Mouse (Mus musculus) adrenal gland, postnatal 25 days (tissue): ENCODE measurements around the gene Pdlim1. TPM values are rescaled to one million over a fixed set of nuclear protein-coding genes. Genes with fewer than 3 reads are reported as not detected.

Experiments
- DNase-seq: peaks from one replicate; pipeline ENCODE4 v3.0.0; 2021; ENCODE audit warnings: mixed read lengths
- long read RNA-seq: library from polyadenylated mRNA; stranded (forward); transcript quantifications from one replicate; pipeline ENCODE4 v2.0.0, GENCODE M21; 2021
- total RNA-seq: library from RNA; stranded (reverse); gene quantifications from 2 replicates; pipeline ENCODE4 v1.2.3, GENCODE M21; 2021

Pdlim1 gene
- total RNA-seq, result 19.3 and 22.0 TPM in 2 replicates
- long read RNA-seq, transcript Pdlim1-201 (7 exons, 2,571 nt), result major isoform, 30 of 32 reads
- long read RNA-seq, partial matches to known transcripts, result 1 of 32 reads
- long read RNA-seq, other reads (novel, unspliced or antisense), result 1 of 32 reads

DNA sequence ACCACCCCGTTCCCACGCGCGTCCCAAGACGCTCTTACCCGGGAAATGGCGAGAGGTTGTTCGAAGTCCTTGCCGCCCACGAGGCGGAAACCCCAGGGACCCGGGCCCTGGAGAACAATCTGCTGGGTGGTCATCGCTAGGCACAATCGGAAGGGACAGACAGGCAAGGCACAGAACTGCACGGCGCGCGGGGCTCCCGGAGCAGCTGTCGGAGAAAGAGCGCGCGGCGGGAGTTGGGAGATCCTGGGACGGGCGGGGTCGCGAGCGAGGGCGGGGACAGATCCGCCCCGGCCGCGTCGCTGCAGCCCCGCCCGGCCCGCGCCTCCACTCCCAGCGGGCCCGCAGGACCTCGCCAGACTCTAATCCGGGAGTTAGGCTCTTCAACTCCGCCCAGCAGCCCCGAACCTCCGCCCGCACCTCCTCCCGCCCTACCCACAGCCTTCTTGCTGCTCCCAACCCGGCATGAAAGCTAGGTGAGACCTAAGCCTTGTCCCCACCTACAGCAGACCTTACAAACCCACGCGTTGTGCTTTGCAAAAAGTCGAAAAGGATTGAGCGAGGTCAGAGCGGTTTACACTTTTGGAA is at the start of gene Pdlim1:
Gene Pdlim1, minus strand, starts transcription at position 535 of the 585 bp plus-strand sequence.
- DNase-seq, result peak; percentile 79

DNA sequence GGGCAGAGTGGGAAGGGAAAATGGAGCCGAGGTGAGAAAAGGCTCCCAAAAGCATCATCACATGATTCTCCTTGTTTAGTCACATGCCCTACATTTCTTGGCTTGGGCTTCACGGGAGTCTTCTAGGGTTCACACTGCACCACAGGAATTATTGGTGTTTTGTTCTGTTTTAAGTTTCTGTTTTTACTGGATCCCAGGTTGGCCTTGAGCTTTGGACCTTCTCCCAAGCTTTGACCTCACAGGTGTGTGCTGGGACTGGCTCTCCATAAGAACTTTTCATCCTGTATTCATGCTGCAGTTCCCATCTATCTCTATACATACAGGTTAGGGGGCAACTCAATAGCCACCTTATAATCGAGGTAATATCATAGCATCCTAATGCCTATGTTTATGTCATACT is 47.6 kb upstream of the Pdlim1 start:
- no peak for DNase-seq

DNA sequence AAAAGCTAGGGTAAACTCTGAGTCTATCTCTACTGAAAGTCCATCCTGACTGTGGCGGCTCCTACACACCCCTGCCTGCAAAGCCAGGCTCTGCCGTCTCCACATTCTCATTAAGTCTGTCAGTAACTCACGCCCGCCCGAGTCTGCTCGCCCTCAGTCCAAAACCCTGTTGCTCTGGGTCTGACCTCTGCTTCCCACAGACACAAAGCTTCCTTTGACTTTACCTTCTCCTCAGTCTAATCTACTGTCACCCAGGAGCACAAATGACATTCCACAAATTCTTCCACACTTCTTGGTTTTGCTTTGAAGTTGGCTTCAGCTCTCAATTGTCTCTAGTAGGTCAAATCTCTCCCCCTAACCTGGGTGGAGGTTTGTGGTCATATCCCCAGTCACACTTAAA is 46.9 kb upstream of the Pdlim1 start:
- no peak for DNase-seq

DNA sequence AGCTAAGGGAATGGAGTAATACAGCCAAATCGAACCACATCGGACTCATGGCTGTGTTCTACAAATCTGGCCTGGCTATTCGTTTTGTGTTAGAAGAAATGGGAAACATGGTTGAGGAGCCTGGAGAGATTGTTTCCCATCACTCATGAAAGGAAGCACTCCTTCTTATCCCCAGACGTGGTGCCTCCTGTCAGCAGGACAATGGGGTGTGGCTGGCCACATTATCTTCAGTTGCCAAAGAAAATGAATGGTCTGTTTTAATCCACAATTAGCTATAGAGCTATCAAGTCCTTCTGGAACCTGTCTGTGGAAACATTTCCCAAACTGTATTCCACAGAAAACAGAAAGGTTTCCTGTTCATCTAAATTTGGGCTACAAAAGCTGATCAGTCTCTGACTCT is 45.4 kb upstream of the Pdlim1 start:
- no peak for DNase-seq

DNA sequence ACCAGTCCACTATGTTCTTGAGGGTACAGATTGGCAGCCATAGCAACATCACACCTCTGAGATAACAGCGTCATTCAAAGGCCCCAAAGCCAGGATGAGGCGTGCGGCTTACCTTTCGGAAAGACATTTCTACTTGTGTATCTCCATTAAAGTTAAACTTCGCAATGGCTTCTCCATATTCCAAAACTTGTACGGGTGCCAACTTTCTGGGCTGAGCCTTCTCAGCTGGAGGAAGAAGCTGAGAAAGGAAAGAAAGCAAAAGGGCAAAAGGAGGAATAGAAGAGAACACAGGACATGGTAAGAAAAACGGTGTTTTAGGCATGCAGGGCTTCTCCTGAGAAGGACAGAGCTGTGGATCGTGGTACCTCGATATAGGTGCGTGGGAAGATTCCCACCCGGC is 42.6 kb upstream of the Pdlim1 start:
- no peak for DNase-seq

DNA sequence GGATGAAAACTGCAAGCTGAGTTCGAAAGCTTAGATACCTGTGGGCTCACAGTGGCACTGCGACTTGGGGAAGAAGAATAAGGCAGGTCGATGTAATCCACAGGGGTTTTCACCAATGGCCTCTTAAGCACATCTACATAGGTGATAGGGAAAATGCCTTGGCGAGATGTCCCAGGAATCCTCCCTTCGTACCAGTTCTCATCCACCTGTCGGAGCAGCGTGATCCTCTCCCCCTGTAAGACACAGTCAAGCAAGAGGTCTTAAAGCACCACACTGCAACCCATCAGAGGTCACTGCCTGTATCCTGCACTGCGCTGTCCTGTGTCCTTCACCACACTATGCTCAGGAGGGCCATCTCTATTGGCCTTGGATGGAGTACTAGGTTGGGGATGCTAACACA is 40.0 kb upstream of the Pdlim1 start:
- DNase-seq, result no peak

DNA sequence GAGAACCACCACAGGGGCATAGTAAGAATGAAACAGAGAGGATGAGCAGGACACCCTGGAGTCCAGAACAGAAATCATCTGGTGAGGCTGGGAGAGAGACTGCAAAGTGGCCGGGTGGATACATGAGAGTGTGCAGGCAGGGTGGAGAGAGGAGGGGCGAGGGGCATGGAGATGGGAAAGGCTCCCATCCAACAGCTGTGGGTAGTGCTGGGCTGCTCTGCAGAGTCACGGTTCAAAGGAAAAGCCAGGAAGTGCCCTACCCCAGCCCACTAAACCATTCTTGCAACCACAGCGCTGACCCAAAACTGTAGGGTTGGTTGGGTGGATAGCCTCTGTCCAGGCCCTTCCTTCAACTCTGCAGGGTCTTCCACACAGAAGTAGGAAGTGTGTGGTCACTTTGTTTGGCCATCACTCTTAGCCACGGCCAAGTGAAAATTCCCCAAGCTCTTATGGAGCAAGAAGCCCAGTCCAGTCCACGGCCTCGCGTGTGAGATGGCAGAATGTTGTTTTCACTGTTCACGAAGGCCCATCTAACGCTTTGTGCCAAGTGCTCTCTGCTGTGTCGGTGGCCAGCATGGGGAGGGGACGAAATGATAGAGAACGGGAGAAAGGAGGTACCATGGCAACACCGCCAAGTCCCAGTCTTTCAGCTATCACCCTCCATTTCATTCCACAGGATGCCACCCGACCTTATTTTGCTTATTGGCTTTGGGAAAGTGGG is 38.9 kb upstream of the Pdlim1 start:
- DNase-seq, result no peak

DNA sequence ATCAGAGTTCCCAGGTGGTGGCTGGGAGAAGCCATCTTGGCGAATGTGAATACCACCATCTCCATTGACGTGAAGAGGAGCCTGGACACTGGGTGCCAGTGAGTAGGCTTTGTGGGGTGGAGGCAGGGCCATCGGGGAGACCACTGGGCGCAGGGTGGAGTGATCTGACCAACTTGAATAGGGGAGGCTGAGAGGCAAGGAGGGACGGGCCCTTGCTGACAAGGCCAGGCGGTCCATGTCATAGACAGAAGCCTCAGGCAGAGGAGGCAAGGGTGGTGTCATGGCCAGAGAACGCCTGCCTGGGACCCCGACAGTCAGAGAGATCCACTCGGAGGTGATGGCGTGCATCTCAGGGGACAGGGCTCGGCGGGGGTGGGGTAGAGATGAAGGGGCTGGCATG is 38.3 kb upstream of the Pdlim1 start:
- DNase-seq, result no peak

DNA sequence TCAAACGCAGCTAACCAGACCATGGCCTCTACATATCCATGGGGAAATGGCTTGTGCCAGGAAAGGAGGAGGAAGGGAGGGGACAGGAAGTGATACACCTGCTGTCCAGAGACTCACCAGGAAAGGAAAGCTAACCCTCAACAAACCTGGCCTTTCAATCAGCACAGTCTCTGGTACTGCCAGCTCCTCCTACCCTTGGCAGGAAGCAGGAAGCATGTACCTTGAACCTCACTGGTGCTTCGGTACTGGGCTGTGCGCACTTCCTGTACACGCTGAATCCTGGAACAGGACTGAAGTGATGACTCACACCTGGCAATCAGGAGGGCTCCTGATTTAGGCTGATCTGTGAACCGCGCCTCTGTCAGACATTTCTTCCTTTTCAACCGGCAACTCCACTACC is 35.9 kb upstream of the Pdlim1 start:
- no peak for DNase-seq

DNA sequence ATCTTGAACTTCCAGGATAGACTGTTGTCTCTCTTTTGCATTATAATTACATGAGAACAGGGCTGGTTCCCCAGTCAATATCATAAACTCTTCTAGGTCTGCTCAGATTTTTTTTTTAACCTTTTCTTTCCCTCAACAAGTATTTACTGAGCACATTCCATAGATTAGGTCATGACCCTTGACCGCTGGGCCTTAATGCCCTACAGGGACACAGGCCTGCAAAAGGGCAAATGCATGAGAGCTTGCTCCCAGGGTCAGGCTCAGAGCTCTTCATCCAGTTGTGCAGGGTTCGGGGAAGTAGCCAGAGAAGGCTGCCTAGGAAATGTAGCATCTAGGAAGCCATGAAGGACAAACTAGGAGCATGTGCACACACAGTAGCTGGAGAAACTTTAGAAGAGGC is 35.0 kb upstream of the Pdlim1 start:
- DNase-seq, result no peak

DNA sequence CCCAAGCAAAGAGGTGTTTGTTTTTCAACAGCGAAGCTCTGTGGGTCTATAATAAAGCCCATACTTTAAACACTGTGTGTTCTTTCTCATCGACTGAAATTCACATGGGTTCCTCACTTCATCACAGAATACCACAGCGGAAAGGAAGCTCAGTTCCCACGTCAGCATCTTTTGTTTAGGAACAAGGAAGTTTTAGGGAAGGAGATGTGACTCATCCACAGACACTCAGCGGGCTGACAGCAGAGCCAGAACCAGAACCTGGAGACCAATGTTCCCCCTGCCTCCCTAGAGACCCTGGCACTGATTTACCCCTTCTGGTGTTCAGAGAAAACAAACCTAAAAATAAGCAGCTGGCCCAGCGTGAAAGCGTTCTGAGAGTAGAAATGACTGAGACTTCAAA is 33.8 kb upstream of the Pdlim1 start:
- no peak for DNase-seq

DNA sequence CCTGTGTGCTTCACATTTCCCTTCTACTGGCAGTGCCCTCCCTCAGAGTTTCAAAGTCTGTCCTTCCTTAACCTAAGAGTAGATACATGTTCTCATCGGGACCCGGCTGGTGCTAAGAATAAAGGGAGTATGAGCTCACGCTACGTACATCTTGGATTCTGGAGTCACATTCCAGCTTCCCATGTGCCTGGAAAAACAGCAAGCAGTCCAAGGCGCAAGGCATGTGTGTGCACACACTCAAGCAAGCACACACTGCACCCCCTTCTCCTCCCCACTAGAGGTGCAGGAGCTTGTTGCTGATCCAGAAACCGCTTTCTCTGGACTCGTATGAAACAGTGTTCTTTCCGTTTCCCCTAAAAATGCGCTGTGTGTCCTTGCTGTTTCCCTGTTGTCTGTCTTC is 31.3 kb upstream of the Pdlim1 start:
- DNase-seq, result no peak

DNA sequence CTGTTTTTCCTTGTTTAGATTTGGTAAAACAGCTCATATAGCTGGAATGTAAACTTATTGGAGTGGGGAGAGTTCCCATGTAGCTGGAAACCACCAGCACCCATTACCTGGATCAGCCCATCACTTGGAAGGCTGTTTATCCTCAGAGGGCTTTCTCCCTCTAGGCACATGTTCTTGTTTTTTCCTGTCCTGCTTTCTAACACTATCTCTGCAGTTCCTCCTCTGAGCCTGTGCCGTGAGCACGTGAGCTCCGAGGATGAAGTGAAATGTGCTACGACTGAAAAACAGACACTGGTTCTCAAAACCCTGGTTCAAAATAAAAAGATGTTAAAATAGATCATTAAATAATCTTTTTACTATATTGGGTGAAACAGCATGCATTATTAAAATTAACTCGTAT is 30.8 kb upstream of the Pdlim1 start:
- DNase-seq, result no peak

DNA sequence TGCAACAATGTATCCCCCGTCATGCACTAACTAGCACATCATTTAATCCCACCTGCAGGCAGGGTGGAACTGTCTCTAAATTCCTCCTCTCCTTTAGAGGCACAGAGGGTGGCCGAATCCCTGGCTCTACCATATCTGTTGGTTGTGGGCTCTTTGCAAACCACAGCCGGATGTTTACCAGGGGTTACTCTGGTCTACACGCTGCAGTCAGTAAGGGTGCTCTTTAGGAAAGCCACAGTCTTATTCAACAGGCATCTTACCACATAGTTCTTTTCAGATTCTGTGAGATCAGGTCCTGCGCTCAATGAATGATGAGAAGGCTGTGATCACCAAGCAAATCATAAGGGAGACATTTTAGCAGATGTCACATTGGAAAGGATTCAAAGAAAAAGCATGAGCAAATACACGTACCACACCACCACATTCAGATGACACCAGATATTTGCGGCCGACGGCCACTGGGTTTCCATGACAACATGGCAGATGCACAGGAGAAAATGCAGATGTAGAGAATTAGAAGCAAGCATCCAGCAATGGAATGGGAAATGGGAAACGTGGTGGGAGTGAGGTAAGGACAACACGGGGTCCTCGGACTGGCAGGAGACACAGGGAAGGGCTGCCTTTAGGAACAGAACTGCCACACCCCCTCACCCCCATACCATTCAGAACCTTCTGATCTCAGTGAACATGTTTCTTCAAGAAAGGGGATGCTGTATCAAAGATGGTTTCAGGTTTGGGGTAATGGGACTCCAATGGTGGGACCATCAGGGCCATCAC is 28.5 kb upstream of the Pdlim1 start:
- no peak for DNase-seq

DNA sequence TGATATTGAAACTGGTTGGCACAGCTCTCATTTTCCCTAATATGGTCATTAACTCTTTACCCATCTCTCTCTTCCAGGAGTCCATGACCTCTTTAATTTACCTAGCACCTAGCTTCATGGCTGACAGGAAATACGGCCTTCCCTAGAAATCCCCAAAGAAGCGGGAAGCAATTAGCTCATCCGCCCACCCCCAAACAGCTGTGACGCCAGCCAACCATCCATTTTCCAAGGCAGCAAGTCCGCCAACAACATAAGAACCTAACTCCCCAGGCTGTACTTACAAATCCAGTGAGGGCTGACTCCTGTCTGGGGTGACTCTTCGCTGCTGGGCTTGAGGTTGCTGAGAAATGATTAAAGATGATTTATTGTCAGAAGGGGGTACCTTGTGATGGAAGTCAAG is 27.5 kb upstream of the Pdlim1 start:
- no peak for DNase-seq

DNA sequence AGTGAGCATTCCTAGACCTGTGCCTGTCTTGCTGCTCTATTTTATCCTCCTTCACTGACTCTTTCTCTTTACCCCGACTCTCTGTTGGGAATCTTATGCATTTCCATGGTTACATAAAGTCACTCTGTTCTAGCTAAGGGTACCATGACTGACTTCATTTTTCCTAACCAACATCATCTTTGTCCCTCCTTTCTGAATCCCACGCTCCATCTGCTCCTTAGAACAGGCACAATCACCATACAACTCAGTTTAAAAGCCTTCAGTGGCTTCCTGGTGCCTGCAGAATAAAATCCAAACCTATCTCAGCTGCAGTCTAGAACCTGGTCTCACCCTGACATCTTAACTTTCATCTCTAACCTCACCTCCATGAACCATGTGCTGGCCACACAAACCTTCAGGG is 26.9 kb upstream of the Pdlim1 start:
- DNase-seq, result no peak

DNA sequence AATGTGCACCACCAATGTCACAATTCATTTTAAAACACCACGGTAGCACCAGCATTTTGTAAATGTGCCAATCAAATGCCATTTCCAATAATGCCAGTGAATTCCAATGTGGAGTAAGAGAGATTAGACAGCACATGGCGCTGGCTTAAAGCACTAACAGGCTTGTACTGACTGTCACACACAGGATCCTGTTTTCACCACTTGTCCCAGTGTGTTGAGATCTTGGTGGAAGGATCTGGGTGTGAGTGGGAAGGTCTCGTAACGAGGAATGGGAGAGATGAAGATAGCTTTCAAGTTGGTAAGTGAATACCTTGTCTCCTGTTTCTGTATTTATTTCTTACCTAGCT is 26.1 kb upstream of the Pdlim1 start:
- no peak for DNase-seq

DNA sequence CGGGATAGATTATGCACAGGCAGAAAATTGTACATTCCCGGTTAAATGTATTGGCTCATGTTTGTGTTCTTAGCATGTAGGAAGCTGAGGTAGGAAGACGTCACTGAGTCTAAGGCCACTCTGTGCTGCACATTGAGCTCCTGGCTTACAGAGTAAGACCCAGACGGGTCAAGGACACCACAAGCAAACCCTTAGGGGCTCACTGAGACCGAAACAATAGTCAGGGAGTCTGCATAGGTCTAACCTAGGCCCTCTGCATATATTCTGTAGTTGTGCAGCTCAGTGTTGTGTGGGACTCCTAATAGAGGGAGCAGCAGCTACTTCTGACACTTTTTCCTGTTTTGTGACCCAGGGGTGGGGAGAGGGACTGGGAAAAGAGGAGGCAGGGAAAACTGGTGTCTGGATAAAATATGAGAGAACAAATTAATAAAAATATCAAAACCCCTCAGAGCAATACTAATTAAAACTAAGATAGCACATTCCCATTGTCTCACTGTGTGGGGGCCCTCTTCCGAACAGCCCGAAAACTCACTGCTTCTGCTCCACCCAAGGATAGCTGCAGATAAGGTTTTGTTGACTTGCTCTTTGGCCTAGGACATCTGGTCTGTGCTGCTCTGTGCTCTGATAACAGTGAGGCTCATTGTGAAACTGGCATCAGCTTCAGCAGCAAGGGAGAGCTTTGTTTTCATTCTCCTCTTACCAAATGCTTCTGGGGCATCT is 25.6 kb upstream of the Pdlim1 start:
- no peak for DNase-seq

DNA sequence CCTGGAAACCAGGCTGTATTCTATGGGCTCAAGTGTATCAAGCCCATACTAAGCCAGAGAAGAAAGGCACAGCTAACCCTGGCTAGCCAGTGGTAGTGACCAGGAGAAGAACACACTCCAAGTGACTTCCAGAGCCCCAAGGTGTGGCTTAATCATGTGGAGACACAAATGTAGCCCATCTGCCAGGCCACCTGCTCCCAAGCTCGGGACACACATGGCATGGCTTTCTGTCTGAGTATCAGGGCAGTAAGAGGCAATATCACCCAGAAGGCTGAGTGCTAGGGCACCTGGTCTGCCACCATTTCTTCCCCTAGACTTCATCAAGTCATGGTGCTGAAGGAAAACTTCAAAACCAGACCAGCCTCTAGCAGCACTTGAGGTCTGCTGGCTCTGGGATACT is 22.6 kb upstream of the Pdlim1 start:
- no peak for DNase-seq

DNA sequence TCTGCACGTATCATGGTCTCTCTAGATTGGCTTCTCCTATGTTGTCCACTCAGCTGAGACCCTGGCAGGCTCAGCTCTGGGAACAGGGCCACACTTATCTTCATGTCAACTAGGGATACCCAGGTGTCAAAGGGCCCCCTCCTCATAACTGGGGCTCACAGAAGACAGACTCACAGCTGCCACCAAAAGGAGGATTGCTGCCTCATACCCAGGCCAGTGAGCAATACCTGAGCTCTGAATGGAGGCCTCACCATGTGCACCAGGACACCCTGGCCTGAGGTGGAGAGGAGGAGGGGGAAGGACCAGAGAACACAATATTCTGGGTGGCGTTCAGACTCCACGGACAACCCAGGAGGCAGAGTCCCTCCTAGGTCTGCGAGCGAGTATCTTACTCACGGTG is 22.1 kb upstream of the Pdlim1 start:
- DNase-seq, result no peak

DNA sequence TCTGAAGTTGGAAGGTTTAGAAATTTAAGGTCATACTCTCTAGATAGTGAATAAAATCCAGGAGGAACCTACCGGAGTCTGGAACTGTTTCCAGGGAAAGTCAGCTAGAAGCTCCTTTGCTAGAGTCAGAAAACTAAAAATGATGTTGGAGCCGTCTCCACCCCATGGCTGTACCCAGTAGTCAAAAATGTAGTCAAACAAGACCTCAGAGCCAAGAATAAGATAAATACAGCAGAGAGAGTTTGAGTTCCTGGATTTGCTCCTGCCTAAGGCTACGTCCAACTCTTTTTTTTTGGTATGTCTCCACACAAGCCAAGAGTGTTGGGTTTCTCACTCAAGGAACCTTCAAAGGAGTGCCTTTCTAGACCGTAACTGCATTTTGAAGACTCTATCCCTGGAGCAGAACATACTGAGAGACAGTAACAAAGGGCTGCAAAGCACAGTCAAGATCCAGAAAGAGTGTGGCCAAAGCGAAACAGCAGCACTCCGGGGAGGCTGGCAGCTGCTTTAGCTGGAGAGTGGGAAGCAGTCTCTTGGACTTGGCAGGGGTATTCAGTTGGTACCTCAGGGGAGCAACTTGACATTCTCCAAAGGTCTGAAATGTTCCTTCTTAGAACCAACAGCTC is 18.6 kb upstream of the Pdlim1 start:
- no peak for DNase-seq

DNA sequence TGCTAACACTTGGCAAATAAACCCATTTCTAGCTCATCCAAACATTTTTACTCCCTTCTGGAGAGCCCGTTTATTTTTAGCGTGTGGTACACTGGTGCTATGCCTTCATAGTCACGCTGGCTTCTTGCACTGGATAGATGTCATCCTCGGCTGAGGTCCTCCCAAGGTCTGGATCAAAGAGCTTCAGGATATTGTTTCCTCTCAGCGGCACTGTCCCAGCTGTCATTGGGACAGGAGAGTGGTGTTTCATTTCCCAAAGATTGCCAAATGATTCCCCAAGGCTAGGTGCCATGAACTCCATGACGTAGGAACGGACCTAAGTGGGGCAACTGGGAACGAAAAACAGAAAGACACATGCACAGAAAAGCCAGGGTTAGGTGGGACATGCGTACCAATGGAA is 16.8 kb upstream of the Pdlim1 start:
- no peak for DNase-seq
